Mouse (Mus musculus) lung, postnatal 0 days (tissue): ENCODE data around the gene Zdhhc24.

Source experiments
- CTCF ChIP-seq: IDR thresholded peaks from 2 replicates; pipeline ENCODE4 v1.5.1; 2016; ENCODE audit warnings: antibody characterized with exemption, mild to moderate bottlenecking
- EP300 ChIP-seq: IDR thresholded peaks from 2 replicates; pipeline ENCODE4 v1.6.1; 2016; ENCODE audit warnings: antibody characterized with exemption, mild to moderate bottlenecking, control low read depth

DNA sequence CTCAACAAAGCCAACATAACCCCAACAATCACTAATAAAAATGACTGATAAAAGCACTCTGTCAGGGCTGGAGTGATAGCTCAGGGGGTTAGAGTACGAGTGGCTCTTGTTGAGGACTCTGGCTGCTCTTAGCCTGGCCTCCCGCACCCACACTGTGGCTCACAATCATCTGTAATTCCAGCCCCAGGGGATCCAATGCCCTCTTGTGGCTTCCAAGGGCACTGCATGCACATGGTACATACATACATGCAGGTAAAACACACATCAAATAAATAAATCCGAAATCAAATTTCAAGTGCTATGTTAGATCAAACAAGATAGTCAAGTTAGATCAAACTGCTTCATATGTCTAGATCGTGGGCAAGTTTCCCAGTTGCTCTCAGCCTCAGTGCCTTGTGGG, 29.6 kb downstream of the Zdhhc24 start:
- peak; percentile 73 for TF ChIP-seq CTCF
- no peak for TF ChIP-seq EP300
